Mouse (Mus musculus): ENCODE measurements around the gene Enoph1. TPM values are rescaled to one million over a fixed set of nuclear protein-coding genes. Genes with fewer than 3 reads are reported as not detected.

Gene Enoph1
- polyA plus RNA-seq, 1 experiment: not detected

DNA sequence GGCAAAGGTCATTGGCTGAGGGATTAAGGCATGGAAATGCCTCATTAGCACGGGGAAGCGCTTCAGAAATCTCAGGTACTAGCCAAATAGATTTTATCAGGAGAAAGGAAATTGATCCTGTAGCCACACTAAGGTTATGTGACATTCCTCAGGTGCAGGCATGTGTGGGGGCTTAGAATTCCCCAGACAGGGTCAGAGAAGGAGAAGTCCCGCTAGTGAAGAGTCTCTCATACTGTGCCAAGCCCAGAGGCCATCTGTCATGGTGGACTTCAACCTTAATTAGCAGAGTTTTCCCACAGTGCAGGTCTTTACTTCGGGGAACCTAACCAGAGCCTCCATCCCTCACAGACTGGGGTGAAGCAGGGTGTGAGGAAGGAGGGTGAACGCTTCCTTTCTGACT, 57.2 kb downstream of the Enoph1 start:
- Histone ChIP-seq H3K4me1 (ENCODE audit: control insufficient read depth, insufficient read depth, low read length) (peaks cover 2% of the 10 kb centered on the region; the same call in 1 of the 2 replicates), H3K27ac (ENCODE audit: insufficient read depth, low read depth, low read length) (no peak overlapping the region), H3K4me3 (ENCODE audit: insufficient read depth, low read depth, low read length) (no peak overlapping the region)
- TF ChIP-seq POLR2A (IDR thresholded peaks at IDR 0.05; ENCODE audit: insufficient read depth, low read depth, low read length): no peak
- TF ChIP-seq CTCF (IDR thresholded peaks at IDR 0.05; ENCODE audit: insufficient read depth, low read depth, low read length): no peak
- WGBS: 77% methylated on average over 5 of the region's 5 CpGs

GRCm38 (mm10) chr5:100097967-100098366, 58.2 kb downstream of the Enoph1 start:
- WGBS: 98% methylated on average over 4 of the region's 4 CpGs
- Histone ChIP-seq H3K4me1 (ENCODE audit: control insufficient read depth, insufficient read depth, low read length) (peaks cover 2% of the 10 kb centered on the region; the same call in 1 of the 2 replicates), H3K4me3 (ENCODE audit: insufficient read depth, low read depth, low read length) (no peak overlapping the region), H3K27ac (ENCODE audit: insufficient read depth, low read depth, low read length) (no peak overlapping the region)
- no peak for TF ChIP-seq CTCF (IDR thresholded peaks at IDR 0.05; ENCODE audit: insufficient read depth, low read depth, low read length)
- no peak for TF ChIP-seq POLR2A (IDR thresholded peaks at IDR 0.05; ENCODE audit: insufficient read depth, low read depth, low read length)

GRCm38 (mm10) chr5:100102395-100102794, 62.6 kb downstream of the Enoph1 start:
- no peak for TF ChIP-seq CTCF (IDR thresholded peaks at IDR 0.05; ENCODE audit: insufficient read depth, low read depth, low read length)
- no peak for TF ChIP-seq POLR2A (IDR thresholded peaks at IDR 0.05; ENCODE audit: insufficient read depth, low read depth, low read length)
- peaks cover 2% of the 10 kb centered on the region; the same call in 1 of the 2 replicates for H3K4me1 ChIP-seq (ENCODE audit: control insufficient read depth, insufficient read depth, low read length)
- no peak overlapping the region for H3K27ac ChIP-seq (ENCODE audit: insufficient read depth, low read depth, low read length)
- 100% methylated on average over 1 of the region's 1 CpGs for WGBS
- no peak overlapping the region for H3K4me3 ChIP-seq (ENCODE audit: insufficient read depth, low read depth, low read length)

DNA sequence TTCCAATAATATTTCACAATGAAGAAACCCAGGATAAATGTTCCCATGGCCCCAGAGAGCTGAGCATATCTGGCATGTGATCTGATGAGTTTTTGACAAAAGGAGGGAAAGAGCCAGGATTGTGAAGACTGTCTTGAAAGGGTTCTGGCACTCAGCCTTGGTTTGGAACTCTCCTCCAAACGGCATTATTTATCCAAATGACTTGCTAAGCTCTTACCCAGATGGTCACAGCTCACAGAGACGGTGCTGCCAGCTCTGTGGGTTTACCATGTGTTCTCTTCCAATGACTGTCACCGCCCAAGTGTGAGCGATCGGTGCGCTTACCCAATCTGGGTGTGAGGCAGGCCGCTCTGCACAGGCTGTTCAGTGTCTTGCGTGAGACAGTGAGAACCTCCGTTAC, 69.1 kb downstream of the Enoph1 start:
- H3K4me3 ChIP-seq (ENCODE audit: insufficient read depth, low read depth, low read length): no peak overlapping the region
- WGBS: 50% methylated on average over 9 of the region's 9 CpGs
- H3K27ac ChIP-seq (ENCODE audit: insufficient read depth, low read depth, low read length): no peak overlapping the region
- peaks cover 5% of the 10 kb centered on the region for H3K4me1 ChIP-seq (ENCODE audit: control insufficient read depth, insufficient read depth, low read length)
- no peak for TF ChIP-seq CTCF (IDR thresholded peaks at IDR 0.05; ENCODE audit: insufficient read depth, low read depth, low read length)
- no peak for TF ChIP-seq POLR2A (IDR thresholded peaks at IDR 0.05; ENCODE audit: insufficient read depth, low read depth, low read length)

DNA sequence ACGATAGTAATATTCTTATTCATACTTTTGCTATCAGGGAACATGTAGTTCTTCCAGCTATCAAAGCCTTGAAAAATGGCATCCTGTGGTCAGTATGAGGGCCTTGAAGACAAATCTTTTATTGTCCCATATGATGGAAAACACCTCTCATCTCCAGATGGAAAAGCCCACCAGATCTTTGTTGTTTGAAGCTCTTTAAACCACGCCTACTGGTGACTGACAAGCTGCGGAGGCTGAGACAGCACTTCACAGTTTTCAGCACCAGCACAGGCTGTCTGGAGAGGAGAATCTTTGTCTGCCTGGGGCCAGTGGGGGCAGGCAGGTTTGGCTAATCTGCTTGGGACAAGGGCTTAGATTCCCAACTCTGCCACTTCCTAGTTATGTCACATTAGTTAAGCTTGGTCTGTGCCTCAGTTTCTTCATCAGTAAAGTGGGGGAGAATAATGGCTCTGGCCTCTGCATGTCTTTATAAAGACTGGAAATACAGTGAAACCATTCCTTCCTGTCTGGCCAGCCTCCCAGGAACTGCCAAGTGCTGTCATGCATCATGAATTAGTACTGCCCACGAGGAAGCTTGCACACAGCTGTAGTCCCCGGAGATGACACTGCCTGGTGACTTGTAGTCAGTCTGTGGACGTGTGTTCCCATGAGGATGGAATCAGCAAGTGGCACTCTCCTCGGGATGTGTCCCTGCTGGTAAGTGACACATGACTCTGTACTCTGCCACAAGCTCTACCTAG, 69.9 kb downstream of the Enoph1 start:
- Histone ChIP-seq H3K4me3 (ENCODE audit: insufficient read depth, low read depth, low read length) (no peak overlapping the region), H3K4me1 (ENCODE audit: control insufficient read depth, insufficient read depth, low read length) (peaks cover 5% of the 10 kb centered on the region), H3K27ac (ENCODE audit: insufficient read depth, low read depth, low read length) (no peak overlapping the region)
- 60% methylated on average over 7 of the region's 7 CpGs for WGBS
- TF ChIP-seq POLR2A (IDR thresholded peaks at IDR 0.05; ENCODE audit: insufficient read depth, low read depth, low read length) (no peak), CTCF (IDR thresholded peaks at IDR 0.05; ENCODE audit: insufficient read depth, low read depth, low read length) (no peak)

DNA sequence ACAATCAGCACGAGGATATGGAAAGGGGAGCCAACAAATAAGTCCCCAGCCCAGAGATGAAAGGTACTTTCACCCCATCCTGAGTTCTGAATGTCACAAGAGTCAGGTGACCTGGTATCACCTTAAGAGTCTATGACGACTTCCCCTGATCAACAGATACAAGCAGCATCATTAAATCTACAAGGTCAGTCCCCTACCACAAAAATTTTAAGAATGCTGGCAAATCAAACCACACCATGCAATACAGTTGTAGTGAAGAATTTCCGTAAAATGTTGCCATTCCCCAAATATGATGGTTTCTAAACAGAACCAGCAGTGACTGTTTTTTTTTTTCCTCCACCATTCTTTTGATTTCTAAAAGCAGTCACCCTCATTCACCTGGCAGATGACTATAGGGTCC, 70.8 kb downstream of the Enoph1 start:
- Histone ChIP-seq H3K4me3 (ENCODE audit: insufficient read depth, low read depth, low read length) (no peak overlapping the region), H3K27ac (ENCODE audit: insufficient read depth, low read depth, low read length) (no peak overlapping the region), H3K4me1 (ENCODE audit: control insufficient read depth, insufficient read depth, low read length) (peaks cover 5% of the 10 kb centered on the region)
- 83% methylated on average over 3 of the region's 3 CpGs for WGBS
- no peak for TF ChIP-seq POLR2A (IDR thresholded peaks at IDR 0.05; ENCODE audit: insufficient read depth, low read depth, low read length)
- no peak for TF ChIP-seq CTCF (IDR thresholded peaks at IDR 0.05; ENCODE audit: insufficient read depth, low read depth, low read length)

DNA sequence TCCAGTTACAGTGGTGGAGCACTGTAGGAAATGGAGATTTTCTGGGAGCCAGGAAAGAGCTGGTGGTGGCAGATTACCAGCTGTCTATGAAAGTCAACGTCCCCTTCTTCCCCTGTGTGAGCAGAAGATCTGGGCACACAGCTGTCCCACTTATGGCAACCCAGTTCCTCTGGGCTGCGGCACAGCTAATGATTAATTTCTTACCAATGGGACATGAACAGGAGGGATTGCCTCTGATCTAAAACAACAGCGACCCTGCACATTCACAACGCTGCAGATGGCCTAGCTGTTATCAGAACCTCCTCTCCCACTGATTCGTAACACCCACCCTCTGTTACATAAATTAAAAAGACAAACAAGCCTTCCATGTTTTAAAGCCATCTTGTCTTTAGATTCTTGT, 73.6 kb downstream of the Enoph1 start:
- WGBS: 31% methylated on average over 5 of the region's 5 CpGs
- H3K4me1 ChIP-seq (ENCODE audit: control insufficient read depth, insufficient read depth, low read length): peaks cover 5% of the 10 kb centered on the region
- no peak overlapping the region; the same call in 1 of the 2 replicates for H3K27ac ChIP-seq (ENCODE audit: insufficient read depth, low read depth, low read length)
- H3K4me3 ChIP-seq (ENCODE audit: insufficient read depth, low read depth, low read length): no peak overlapping the region
- TF ChIP-seq CTCF (IDR thresholded peaks at IDR 0.05; ENCODE audit: insufficient read depth, low read depth, low read length): no peak
- TF ChIP-seq POLR2A (IDR thresholded peaks at IDR 0.05; ENCODE audit: insufficient read depth, low read depth, low read length): no peak

Other genes starting within 250 kb of the Enoph1 start
- gene Vamp9, start 133.7 kb upstream of the Enoph1 start, polyA plus RNA-seq (2012; ENCODE audit: insufficient read depth, insufficient read length, low replicate concordance, missing spikeins): not detected in 2 replicates
- 775 TPM in 1 of 2 replicates, not detected in the other for gene Hnrnpd, start 61.0 kb upstream of the Enoph1 start, polyA plus RNA-seq (2012; ENCODE audit: insufficient read depth, insufficient read length, low replicate concordance, missing spikeins)
- gene 4930524J08Rik, start 60.9 kb upstream of the Enoph1 start, polyA plus RNA-seq (2012; ENCODE audit: insufficient read depth, insufficient read length, low replicate concordance, missing spikeins): not detected in 2 replicates
- 543 TPM in 1 of 2 replicates, not detected in the other for gene Hnrnpdl, start 321 bp upstream of the Enoph1 start, polyA plus RNA-seq (2012; ENCODE audit: insufficient read depth, insufficient read length, low replicate concordance, missing spikeins)
- not detected in 2 replicates for gene Tmem150c, start 119.8 kb downstream of the Enoph1 start, polyA plus RNA-seq (2012; ENCODE audit: insufficient read depth, insufficient read length, low replicate concordance, missing spikeins)

Measured in olfactory bulb, adult 2 months (tissue).